Mouse (Mus musculus): ENCODE results near the gene Sez6. TPM values are rescaled to one million over a fixed set of nuclear protein-coding genes. Genes with fewer than 3 reads are reported as not detected.

Sez6 gene
- total RNA-seq, 2 experiments from 2014 or later = 0.25 TPM; not detected in 1

DNA sequence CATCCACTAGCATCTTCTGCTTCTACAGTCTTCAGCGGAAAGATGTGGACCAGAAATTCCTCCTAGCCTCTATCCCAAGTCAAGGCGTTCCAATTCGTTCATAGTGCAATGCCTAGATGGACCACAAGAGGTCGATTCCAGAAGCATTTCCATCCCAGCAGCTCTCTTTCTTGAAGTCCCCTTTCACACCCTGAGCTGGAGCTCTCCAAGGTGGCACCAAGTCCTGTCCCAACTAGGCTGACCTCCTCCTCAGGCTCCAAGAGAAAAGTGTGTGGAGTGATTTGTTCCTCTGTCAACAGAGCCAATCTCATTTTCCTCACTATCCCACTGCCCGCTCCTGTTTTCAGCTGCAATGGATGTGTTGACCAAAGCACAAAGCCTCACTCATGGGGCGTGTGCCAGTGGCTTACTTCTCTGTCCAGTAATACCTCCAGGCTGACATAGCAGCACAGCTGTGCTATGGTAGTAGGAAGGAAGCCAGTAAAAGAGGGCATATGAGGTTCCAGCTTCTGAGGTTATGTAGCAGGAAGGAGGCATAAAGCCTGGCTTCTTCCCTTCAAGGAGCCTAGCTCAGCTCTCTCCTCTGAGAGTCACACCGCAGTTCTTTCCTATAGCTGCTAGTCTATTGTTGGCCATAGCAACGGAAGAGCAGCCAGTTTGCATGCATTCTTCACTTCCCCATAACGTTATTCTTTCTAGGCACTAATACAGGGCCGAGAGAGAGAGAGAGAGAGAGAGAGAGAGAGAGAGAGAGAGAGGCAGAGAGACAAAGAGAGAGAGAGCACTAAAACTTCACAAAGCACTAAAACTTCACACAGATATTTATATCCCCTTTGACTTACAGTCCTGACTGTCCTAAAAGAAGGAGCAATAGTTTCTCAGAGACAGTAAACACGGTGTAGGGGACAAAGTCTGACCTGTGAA, 49.9 kb downstream of the Sez6 start:
- intact Hi-C loops (cut with DNase I) = loop anchor here (5.0 kb wide), 1 partner anchor 197 kb away; the partner anchor contains the start of genes Nek8 and Tlcd1
- peak; percentile 67 for TF ChIP-seq CTCF (IDR thresholded peaks at IDR 0.05)
- Histone ChIP-seq H3K27ac (peak overlapping the region; percentile 97), H3K4me3 (peak overlapping the region; percentile 73; the same call in 1 of the 2 replicates)
- peak; percentile 44 for DNase-seq

GRCm38 (mm10) chr11:77981609-77982440, 51.2 kb downstream of the Sez6 start:
- no peak for TF ChIP-seq CTCF (IDR thresholded peaks at IDR 0.05)
- DNase-seq = peak; percentile 94
- intact Hi-C loops (cut with DNase I) = loop anchor here (5.0 kb wide), 1 partner anchor 195 kb away; the partner anchor contains the start of genes Nek8 and Tlcd1
- H3K4me3 ChIP-seq = peak overlapping the region; percentile 73
- peak overlapping the region; percentile 97 for H3K27ac ChIP-seq

DNA sequence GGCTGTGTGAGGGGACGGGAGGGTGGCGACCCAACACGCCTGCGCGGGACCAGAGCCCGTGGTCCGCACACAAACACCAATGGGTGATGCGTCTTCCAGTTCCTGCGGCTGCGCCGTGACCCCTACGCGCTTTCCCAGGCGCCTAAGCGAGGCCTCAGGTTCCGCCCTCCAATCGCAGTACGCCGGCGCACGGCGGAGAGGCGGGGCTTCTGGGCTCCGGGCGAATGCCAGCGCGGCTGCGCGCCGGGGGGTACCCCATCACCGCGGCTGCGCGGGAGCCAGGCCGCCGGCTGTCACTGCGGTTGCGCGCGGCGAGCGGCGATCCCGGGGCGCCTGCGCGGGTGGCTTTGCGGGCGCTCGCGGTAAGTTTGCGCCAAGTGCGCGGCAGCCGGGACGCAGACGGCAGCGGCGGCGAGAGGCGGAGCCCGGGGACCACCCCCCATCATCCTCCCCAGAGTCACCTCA, 51.9 kb downstream of the Sez6 start, which contains the start of gene Phf12:
Gene Phf12, plus strand, starts transcription at position 314 of the 465 bp plus-strand sequence.
- peak; percentile 100 for DNase-seq
- intact Hi-C loops (cut with DNase I) = loop anchor here (5.0 kb wide), 1 partner anchor 195 kb away; the partner anchor contains the start of genes Nek8 and Tlcd1
- H3K27ac ChIP-seq = peak within 1 kb of the TSS; percentile 97
- no peak for TF ChIP-seq CTCF (IDR thresholded peaks at IDR 0.05)
- peak within 1 kb of the TSS; percentile 91 for H3K4me3 ChIP-seq

GRCm38 (mm10) chr11:77983191-77983936, 52.8 kb downstream of the Sez6 start:
- no peak for TF ChIP-seq CTCF (IDR thresholded peaks at IDR 0.05)
- Histone ChIP-seq H3K27ac (peak overlapping the region; percentile 88), H3K4me3 (peak overlapping the region; percentile 91)
- DNase-seq = peak; percentile 62
- intact Hi-C loops (cut with DNase I) = loop anchor here (5.0 kb wide), 1 partner anchor 194 kb away; the partner anchor contains the start of genes Nek8 and Tlcd1

GRCm38 (mm10) chr11:77983937-77984835, 53.6 kb downstream of the Sez6 start:
- intact Hi-C loops (cut with DNase I) = loop anchor here (2.0 to 5.0 kb wide), 2 partner anchors 35 to 193 kb away; partner anchors contain the start of genes Nek8 and Tlcd1
- Histone ChIP-seq H3K27ac (peak overlapping the region; percentile 88), H3K4me3 (peak overlapping the region; percentile 91)
- peak; percentile 77 for DNase-seq
- TF ChIP-seq CTCF (IDR thresholded peaks at IDR 0.05) = peak; percentile 17; the same call in 1 of the 2 replicates

- DNase-seq = peak; percentile 46
- intact Hi-C loops (cut with DNase I) = loop anchor here (2.0 to 5.0 kb wide), 2 partner anchors 34 to 192 kb away; partner anchors contain the start of genes Nek8 and Tlcd1
- Histone ChIP-seq H3K4me3 (peak overlapping the region; percentile 91), H3K27ac (peak overlapping the region; percentile 88)
- no peak for TF ChIP-seq CTCF (IDR thresholded peaks at IDR 0.05)
These were observed 54.2 kb downstream of the Sez6 start for GRCm38 (mm10) chr11:77984836-77985231.

- TF ChIP-seq CTCF (IDR thresholded peaks at IDR 0.05) = no peak
- H3K27ac ChIP-seq = peak overlapping the region; percentile 88
- intact Hi-C loops (cut with DNase I) = loop anchor here (2.0 kb wide), 1 partner anchor 33 kb away; no protein-coding TSS in a partner anchor
- no peak for DNase-seq
- H3K4me3 ChIP-seq = peak overlapping the region; percentile 91
These were observed 55.0 kb downstream of the Sez6 start for GRCm38 (mm10) chr11:77985541-77986065.

DNA sequence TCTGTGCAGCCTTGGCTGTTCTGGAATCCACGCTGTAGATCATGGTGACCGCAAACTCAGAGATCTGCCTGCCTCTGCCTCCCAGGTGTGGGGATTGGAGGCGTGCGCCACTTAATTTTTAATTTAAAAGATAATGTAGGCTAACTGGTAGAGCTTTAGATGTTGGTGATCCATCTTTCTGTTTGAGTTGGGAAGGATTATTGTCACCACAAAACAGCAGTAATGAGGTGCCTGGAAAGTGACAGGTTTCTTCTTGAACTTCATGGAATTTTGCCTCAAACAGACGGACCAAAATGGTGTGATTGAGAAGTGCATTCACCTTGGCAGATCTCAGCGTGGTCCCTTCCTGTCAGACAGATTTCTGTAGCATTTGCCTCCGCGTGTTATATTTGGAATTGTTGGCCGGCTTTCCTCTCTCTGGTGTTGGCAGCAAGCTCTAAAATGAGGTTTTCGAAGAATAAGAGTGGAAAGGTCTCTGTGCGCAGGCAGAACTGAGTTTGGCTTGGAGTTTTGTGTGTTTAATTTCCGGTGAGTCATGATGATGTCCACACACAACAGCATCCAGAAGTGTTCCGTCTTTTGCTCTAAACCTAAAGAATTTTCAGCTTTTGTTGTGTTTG, 58.6 kb downstream of the Sez6 start:
- no peak overlapping the region for H3K27ac ChIP-seq
- TF ChIP-seq CTCF (IDR thresholded peaks at IDR 0.05) = no peak
- DNase-seq = no peak
- intact Hi-C loops (cut with DNase I) = no loop called here
- no peak overlapping the region for H3K4me3 ChIP-seq

- H3K27ac ChIP-seq = peak overlapping the region; percentile 60
- DNase-seq = no peak
- TF ChIP-seq CTCF (IDR thresholded peaks at IDR 0.05) = no peak
- no peak overlapping the region for H3K4me3 ChIP-seq
- intact Hi-C loops (cut with DNase I) = no loop called here
These were observed 65.0 kb downstream of the Sez6 start for GRCm38 (mm10) chr11:77995556-77995955.

DNA sequence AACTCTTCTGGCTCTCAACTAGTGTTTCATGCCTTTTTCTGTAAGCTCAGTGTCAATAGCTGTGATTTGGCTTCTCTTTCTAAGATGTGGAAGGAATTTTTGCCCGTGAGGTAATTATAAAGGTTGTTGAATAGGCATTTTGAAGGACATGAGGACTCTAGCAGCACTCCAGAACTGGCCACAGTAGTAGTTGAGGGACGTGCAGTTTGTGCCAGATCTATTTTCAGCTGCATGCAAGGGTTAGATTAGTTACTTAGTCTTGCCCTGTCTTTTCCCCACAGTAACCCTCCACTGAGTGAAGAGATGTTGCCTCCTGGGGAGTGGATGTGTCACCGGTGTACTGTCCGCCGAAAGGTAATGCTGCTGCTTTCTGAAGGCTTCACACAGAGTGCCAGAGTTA, 75.8 kb downstream of the Sez6 start:
- H3K27ac ChIP-seq = peak overlapping the region; percentile 85
- TF ChIP-seq CTCF (IDR thresholded peaks at IDR 0.05) = no peak
- intact Hi-C loops (cut with DNase I) = no loop called here
- H3K4me3 ChIP-seq = no peak overlapping the region; the same call in 1 of the 2 replicates
- peak; percentile 45 for DNase-seq
